Mouse (Mus musculus): ENCODE results near the gene Med12.
"Not testable (repeated sequence)": the region's sequence is repeated elsewhere in the genome, so short reads cannot be mapped to it uniquely, and the experiment has no call there.

The Med12 gene

DNA sequence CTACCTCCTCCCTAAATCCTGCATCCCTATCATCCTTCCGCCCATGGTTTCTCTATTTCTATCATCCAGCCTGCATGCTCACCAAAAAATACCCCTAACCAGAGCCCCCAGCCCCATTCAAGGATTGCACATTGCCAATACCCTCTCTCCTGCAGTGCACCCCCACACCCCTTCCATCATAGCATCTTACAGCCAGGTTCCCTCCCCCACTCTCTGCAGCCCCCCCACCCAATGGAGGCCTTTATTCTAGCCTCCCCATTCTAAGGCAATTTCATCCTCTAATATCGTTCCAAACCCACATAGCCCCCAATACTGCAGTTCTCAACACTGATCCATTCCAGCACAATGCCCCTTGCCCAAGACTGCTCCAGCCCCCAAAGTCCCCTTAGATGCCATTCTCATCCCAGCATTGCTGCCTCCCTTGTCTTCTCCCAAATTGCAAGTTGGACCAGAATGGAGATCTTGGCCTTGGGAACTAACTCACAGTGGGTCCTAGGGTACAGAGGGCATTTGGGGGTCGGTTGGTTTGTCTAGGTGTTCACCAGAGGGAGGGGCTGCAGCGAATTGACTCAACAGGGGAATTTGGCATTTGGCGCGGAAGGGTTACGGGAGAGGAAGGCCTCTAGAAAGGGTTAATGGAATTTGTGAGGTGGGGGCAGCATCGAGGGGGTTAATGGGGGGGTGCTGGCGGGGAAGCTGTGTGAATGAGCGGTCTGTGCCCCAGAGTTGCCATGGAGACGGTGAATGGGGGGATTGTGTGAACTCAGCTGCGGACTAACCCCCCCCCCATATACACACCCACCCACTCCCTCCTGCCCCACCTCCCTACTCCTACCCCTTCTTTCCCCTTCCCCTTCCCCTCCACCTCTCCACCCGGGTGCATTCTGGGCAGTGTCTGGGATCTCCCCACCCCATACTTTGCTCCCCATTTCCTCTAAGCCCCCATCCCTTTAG lies 25.9 kb downstream of the Med12 start:
- in situ Hi-C loops (cut with MboI) = no loop called here

DNA sequence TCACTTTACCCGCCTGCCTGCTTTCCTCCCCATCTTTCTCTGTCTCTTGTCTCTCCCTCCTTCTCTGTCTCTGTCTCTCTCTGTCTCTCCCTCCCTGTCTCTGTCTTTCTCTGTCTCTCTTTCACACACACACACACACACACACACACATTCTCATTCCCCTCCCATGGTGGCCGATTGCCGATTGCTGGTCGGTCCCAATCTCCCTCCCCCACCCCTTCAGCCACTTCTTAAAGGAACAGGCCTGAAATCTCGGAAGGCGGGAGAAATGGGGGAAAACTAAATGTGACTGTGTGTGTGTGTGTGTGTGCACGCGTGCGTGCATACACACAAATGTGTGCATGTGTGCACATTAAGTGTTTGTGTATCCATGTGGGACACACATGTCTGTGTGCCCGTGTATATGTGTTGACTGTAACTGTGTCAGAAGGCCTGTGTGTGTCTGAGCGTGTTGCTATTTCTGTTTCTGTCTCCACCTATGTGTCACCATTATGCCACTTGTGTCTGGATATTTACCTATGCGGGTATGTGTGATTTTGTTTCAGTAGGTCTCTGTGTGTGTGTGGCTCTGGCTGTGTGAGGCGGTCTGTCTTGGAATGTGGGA lies 26.7 kb downstream of the Med12 start:
- in situ Hi-C loops (cut with MboI) = no loop called here

GRCm38 (mm10) chrX:101301654-101302053 lies 27.8 kb downstream of the Med12 start:
- in situ Hi-C loops (cut with MboI) = no loop called here

- in situ Hi-C loops (cut with MboI) = no loop called here
Observed at GRCm38 (mm10) chrX:101304646-101305045, 30.8 kb downstream of the Med12 start.

DNA sequence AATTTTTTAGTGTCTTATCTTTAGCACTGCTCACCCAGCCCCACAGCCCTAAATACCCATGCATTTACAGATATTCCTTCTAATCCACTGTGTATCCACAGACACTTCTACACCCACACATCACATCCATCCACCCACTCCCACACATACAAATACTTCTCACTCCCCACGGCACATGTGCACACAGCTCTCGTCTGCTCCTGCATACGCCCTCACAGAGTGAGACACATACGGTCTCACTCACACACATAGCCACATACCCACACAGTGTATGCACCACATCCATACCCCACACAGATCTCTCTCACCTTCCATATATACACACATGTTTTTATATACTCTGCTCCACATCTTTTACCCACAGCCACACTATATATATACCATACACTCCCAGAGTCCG lies 35.5 kb downstream of the Med12 start:
- in situ Hi-C loops (cut with MboI) = no loop called here

GRCm38 (mm10) chrX:101313625-101314359 lies 40.0 kb downstream of the Med12 start:
- in situ Hi-C loops (cut with MboI) = no loop called here

- in situ Hi-C loops (cut with MboI) = no loop called here
Observed at GRCm38 (mm10) chrX:101319775-101320174, 45.9 kb downstream of the Med12 start.

DNA sequence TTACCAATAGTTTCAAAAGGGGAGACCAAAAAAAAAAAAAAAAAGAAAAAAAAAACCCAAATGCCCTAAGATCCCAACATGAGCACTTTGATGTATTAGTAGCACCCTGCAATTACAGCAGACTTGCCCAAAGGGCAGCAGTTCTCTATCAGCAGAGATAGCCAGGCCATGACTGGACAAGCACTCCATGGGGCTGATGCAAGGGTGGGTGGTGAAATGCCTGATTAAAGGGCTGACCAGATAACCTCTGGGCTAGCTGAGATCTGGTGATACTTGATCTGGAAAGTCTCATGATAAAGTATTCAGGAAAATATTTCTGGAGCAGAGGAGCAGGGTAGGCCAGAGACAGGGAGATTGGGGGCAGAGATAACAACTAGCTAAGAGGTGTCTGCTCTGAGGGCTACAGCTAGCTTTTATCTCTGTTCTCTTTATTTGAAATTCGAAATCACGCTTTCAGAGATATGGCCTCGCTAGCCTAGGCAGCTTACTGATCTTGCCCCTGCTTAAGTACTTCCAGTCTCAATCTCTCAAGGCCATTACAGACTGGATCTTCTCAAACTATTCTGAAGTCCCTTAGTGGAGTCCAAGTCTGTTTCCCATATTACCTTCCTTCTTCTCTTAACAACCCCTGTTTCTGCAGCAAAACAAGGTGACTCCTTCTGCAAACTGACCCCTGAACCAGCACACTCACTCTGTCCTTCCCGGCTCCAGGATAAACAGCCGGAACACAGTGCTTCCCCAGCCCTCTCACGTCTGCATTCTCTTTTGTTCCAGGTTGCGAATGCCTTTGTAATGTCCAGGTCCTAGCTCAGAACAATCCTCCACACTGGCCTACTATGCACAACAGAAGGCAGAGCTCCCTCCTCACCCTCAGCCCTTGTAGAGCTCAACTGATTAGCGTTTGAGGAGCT lies 52.4 kb downstream of the Med12 start:
- in situ Hi-C loops (cut with MboI) = no loop called here

- in situ Hi-C loops (cut with MboI) = loop anchor here (5.0 kb wide), 1 partner anchor 197 kb away; no protein-coding TSS in a partner anchor
Observed at GRCm38 (mm10) chrX:101329372-101330028, 55.7 kb downstream of the Med12 start.

DNA sequence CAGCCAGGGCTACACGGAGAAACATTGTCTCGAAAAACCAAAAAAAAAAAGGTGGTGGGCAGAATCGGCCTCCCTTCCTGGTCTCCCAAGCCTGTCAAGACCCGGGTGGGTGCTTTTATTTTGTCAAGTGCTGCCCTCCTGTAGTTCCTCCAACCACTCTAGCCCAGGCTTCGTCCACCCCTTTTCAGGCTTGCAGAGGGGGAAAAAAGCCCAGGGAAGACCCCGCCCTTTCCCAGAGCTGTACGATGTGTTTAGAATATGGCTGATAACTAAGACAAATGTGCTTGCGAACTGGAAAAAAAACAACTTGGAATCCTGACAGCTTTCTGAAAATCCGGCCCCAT lies 58.2 kb downstream of the Med12 start:
- in situ Hi-C loops (cut with MboI) = loop anchor here (5.0 kb wide), 1 partner anchor 200 kb away; no protein-coding TSS in a partner anchor

DNA sequence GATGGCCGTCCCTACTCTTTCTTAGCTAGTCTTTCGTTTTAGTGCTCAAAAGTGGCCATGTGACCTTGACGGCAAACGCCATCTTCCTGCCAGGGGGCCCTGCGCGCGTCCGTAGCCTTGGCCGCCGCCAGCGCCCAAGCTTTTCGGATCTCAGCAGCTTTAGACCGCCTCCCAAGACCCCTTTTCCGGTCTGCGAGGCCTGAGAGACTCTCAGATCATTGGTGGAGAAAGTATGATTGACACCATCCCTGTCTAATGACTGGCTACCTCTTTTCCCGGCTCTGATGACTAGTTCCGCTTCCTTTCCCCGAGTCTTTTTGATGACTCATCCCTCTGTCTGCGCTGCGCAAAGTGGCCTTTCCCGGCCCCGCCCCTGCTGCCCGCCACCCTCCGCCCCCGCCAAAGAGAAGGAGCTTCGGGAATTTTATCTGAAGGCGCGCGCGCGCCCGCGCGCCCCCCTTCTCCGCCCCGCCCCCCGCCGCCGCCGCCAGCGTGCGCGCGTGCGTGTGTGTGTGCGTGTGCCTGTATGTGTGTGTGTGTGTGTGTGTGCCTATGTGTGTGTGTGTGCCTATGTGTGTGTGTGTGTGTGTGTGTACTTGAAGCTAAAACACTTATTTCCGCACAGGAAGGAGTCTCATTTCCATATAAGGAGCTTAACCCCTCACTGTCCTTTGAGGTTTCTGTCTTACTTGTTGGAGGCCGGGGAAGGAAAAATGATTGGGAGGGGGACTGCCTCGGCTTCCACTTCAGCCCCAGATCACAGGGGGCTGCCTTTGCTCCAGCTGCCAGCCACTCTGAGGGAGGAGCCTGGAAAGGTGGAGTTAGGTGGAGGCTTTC lies 58.8 kb downstream of the Med12 start:
- in situ Hi-C loops (cut with MboI) = loop anchor here (5.0 kb wide), 1 partner anchor 200 kb away; no protein-coding TSS in a partner anchor

GRCm38 (mm10) chrX:101334606-101335005 lies 60.8 kb downstream of the Med12 start:
- in situ Hi-C loops (cut with MboI) = loop anchor here (5.0 kb wide), 1 partner anchor 202 kb away; no protein-coding TSS in a partner anchor

DNA sequence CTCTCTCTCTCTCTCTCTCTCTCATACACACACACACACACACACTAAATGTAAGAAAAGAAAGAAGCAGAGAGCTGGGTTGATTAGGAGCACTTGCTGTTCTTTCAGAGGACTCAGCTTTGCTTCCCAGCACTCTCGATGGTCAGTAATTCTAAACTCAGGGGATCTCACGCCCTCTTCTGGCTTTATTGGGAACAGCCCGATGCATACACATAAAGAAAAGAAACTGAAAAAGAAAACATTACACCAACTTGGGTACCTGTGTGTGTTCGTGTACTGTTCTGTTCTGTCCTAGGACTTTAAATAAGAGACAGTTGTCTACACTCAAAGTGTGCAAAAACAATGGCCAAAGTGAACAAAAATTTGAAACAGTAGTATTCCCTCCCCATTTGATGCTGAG lies 64.8 kb downstream of the Med12 start:
- in situ Hi-C loops (cut with MboI) = no loop called here

- in situ Hi-C loops (cut with MboI) = not testable (repeated sequence)
Observed at GRCm38 (mm10) chrX:101342837-101343236, 69.0 kb downstream of the Med12 start.

- in situ Hi-C loops (cut with MboI) = no loop called here
Observed at GRCm38 (mm10) chrX:101345456-101345855, 71.6 kb downstream of the Med12 start.

DNA sequence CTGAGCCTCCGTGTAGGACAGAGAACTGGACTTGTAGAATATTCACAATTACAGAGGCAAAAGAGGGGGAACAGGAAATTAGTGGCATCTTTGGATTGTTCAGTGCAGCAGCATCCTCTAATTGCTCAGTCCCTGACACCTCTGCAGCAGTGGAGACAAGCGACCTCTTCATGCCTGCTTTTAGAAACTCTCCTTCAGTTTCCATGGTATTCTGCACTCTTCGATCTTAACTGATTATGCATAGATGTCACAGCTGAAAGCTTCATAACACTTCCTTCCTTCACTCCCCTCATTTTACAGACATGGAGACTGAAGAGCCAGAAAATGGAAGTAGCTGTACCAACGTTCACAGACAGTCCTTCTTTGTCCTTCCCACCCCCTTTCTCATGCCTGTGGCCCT lies 72.6 kb downstream of the Med12 start:
- in situ Hi-C loops (cut with MboI) = no loop called here

Data from mature B cell (primary cell).